Mouse (Mus musculus): ENCODE data around the gene Rftn2. TPM values are rescaled to one million over a fixed set of nuclear protein-coding genes. Genes with fewer than 3 reads are reported as not detected.

Gene Rftn2
- polyA plus RNA-seq, 2 experiments = 24.3 to 27.0 TPM

GRCm38 (mm10) chr1:55212771-55213170 lies 13.8 kb downstream of the Rftn2 start:
- H3K9me3 ChIP-seq (ENCODE audit: control insufficient read depth, low read length) = no peaks in the 10 kb centered on the region
- H3K4me1 ChIP-seq (ENCODE audit: control insufficient read depth, insufficient read depth, low read length) = peaks cover 11% of the 10 kb centered on the region
- no peak overlapping the region for H3K4me3 ChIP-seq (replicated peaks; ENCODE audit: low read length)
- 75% methylated on average over 4 of the region's 4 CpGs for WGBS
- DNase-seq (ENCODE audit: low spot score) (no peak), ATAC-seq (ENCODE audit: low FRiP score, low read depth) (no peak)
- no peaks in the 10 kb centered on the region for H3K27me3 ChIP-seq (ENCODE audit: control insufficient read depth, insufficient read depth, low read length)
- H3K9ac ChIP-seq (ENCODE audit: low read depth, low read length, severe bottlenecking) = no peak overlapping the region
- TF ChIP-seq POLR2A (IDR thresholded peaks at IDR 0.05; ENCODE audit: borderline replicate concordance, extremely low read depth, insufficient read depth, insufficient read length) = no peak
- peaks cover 34% of the 10 kb centered on the region for H3K36me3 ChIP-seq (ENCODE audit: control insufficient read depth, insufficient read depth, low read length)
- H3K4me2 ChIP-seq (replicated peaks; ENCODE audit: low read depth, low read length, severe bottlenecking) = no peak overlapping the region
- H3K27ac ChIP-seq (replicated peaks; ENCODE audit: low read depth, low read length) = no peak overlapping the region

GRCm38 (mm10) chr1:55211081-55211480 lies 15.5 kb downstream of the Rftn2 start:
- no peak for DNase-seq (ENCODE audit: low spot score)
- Histone ChIP-seq H3K27ac (replicated peaks; ENCODE audit: low read depth, low read length) (no peak overlapping the region), H3K4me3 (replicated peaks; ENCODE audit: low read length) (no peak overlapping the region), H3K36me3 (ENCODE audit: control insufficient read depth, insufficient read depth, low read length) (peaks cover 35% of the 10 kb centered on the region), H3K9ac (ENCODE audit: low read depth, low read length, severe bottlenecking) (no peak overlapping the region), H3K27me3 (ENCODE audit: control insufficient read depth, insufficient read depth, low read length) (no peaks in the 10 kb centered on the region), H3K4me1 (ENCODE audit: control insufficient read depth, insufficient read depth, low read length) (peaks cover 4% of the 10 kb centered on the region), H3K4me2 (replicated peaks; ENCODE audit: low read depth, low read length, severe bottlenecking) (no peak overlapping the region), H3K9me3 (ENCODE audit: control insufficient read depth, low read length) (no peaks in the 10 kb centered on the region)
- no peak for ATAC-seq (ENCODE audit: low FRiP score, low read depth)
- TF ChIP-seq POLR2A (IDR thresholded peaks at IDR 0.05; ENCODE audit: borderline replicate concordance, extremely low read depth, insufficient read depth, insufficient read length) = no peak
- 83% methylated on average over 8 of the region's 8 CpGs for whole genome bisulfite sequencing

GRCm38 (mm10) chr1:55210202-55210965 lies 16.2 kb downstream of the Rftn2 start:
- Histone ChIP-seq H3K27ac (replicated peaks; ENCODE audit: low read depth, low read length) (no peak overlapping the region), H3K9ac (ENCODE audit: low read depth, low read length, severe bottlenecking) (no peak overlapping the region)
- no peak for DNase-seq (ENCODE audit: low spot score)

GRCm38 (mm10) chr1:55208500-55209140 lies 18.0 kb downstream of the Rftn2 start:
- no peak overlapping the region for H3K9ac ChIP-seq (ENCODE audit: low read depth, low read length, severe bottlenecking)
- no peak overlapping the region for H3K4me2 ChIP-seq (replicated peaks; ENCODE audit: low read depth, low read length, severe bottlenecking)
- 74% methylated on average over 5 of the region's 5 CpGs for WGBS
- ATAC-seq (ENCODE audit: low FRiP score, low read depth) (no peak), DNase-seq (ENCODE audit: low spot score) (no peak)
- H3K27me3 ChIP-seq (ENCODE audit: control insufficient read depth, insufficient read depth, low read length) = no peaks in the 10 kb centered on the region
- no peaks in the 10 kb centered on the region for H3K9me3 ChIP-seq (ENCODE audit: control insufficient read depth, low read length)
- no peak for TF ChIP-seq POLR2A (IDR thresholded peaks at IDR 0.05; ENCODE audit: borderline replicate concordance, extremely low read depth, insufficient read depth, insufficient read length)
- no peak overlapping the region for H3K4me3 ChIP-seq (replicated peaks; ENCODE audit: low read length)
- H3K36me3 ChIP-seq (ENCODE audit: control insufficient read depth, insufficient read depth, low read length) = peaks cover 55% of the 10 kb centered on the region
- peaks cover 4% of the 10 kb centered on the region for H3K4me1 ChIP-seq (ENCODE audit: control insufficient read depth, insufficient read depth, low read length)
- no peak overlapping the region for H3K27ac ChIP-seq (replicated peaks; ENCODE audit: low read depth, low read length)

More at GRCm38 (mm10) chr1:55210202-55210965, 16.2 kb downstream of the Rftn2 start:
- no peak overlapping the region for H3K4me2 ChIP-seq (replicated peaks; ENCODE audit: low read depth, low read length, severe bottlenecking)
- no peak for TF ChIP-seq POLR2A (IDR thresholded peaks at IDR 0.05; ENCODE audit: borderline replicate concordance, extremely low read depth, insufficient read depth, insufficient read length)
- no peak for ATAC-seq (ENCODE audit: low FRiP score, low read depth)
- H3K36me3 ChIP-seq (ENCODE audit: control insufficient read depth, insufficient read depth, low read length) = peaks cover 39% of the 10 kb centered on the region
- no peak overlapping the region for H3K4me3 ChIP-seq (replicated peaks; ENCODE audit: low read length)
- no peaks in the 10 kb centered on the region for H3K27me3 ChIP-seq (ENCODE audit: control insufficient read depth, insufficient read depth, low read length)
- H3K9me3 ChIP-seq (ENCODE audit: control insufficient read depth, low read length) = no peaks in the 10 kb centered on the region
- 24% methylated on average over 12 of the region's 12 CpGs for WGBS
- H3K4me1 ChIP-seq (ENCODE audit: control insufficient read depth, insufficient read depth, low read length) = peaks cover 4% of the 10 kb centered on the region

- WGBS = 86% methylated on average over 6 of the region's 6 CpGs
- DNase-seq (ENCODE audit: low spot score) (no peak), ATAC-seq (ENCODE audit: low FRiP score, low read depth) (no peak)
- no peak overlapping the region for H3K27ac ChIP-seq (replicated peaks; ENCODE audit: low read depth, low read length)
- no peaks in the 10 kb centered on the region for H3K27me3 ChIP-seq (ENCODE audit: control insufficient read depth, insufficient read depth, low read length)
- TF ChIP-seq POLR2A (IDR thresholded peaks at IDR 0.05; ENCODE audit: borderline replicate concordance, extremely low read depth, insufficient read depth, insufficient read length) = no peak
- H3K9ac ChIP-seq (ENCODE audit: low read depth, low read length, severe bottlenecking) = no peak overlapping the region
- no peak overlapping the region for H3K4me2 ChIP-seq (replicated peaks; ENCODE audit: low read depth, low read length, severe bottlenecking)
- no peaks in the 10 kb centered on the region for H3K9me3 ChIP-seq (ENCODE audit: control insufficient read depth, low read length)
- no peak overlapping the region for H3K4me3 ChIP-seq (replicated peaks; ENCODE audit: low read length)
- peaks cover 59% of the 10 kb centered on the region for H3K36me3 ChIP-seq (ENCODE audit: control insufficient read depth, insufficient read depth, low read length)
- H3K4me1 ChIP-seq (ENCODE audit: control insufficient read depth, insufficient read depth, low read length) = peaks cover 4% of the 10 kb centered on the region
These were observed 19.0 kb downstream of the Rftn2 start for GRCm38 (mm10) chr1:55207561-55207960.
